Mouse (Mus musculus): ENCODE data around the gene Trpm8. TPM values are rescaled to one million over a fixed set of nuclear protein-coding genes. Genes with fewer than 3 reads are reported as not detected.
A peak's percentile ranks its signal among the peaks of the same experiment; 100 is the strongest.

The Trpm8 gene
- polyA plus RNA-seq, 1 experiment from 2014 or later: 0.04 TPM

GRCm38 (mm10) chr1:88309905-88310304 is 32.4 kb downstream of the Trpm8 start:
- no peak overlapping the region for H3K9ac ChIP-seq (ENCODE audit: low read length)
- H3K4me3 ChIP-seq (ENCODE audit: control insufficient read depth in 1 of 2, insufficient read depth in 1 of 2, low read depth in 1 of 2, low read length in 2 of 2): no peak overlapping the region
- no peaks in the 10 kb centered on the region for H3K4me1 ChIP-seq (ENCODE audit: control insufficient read depth in 2 of 2, insufficient read depth in 2 of 2, low read length in 2 of 2)
- peak; percentile 12; the same call in 1 of the 2 replicates for ATAC-seq (ENCODE audit: insufficient number of reproducible peaks, insufficient read depth, low FRiP score, low read depth)
- 40% methylated on average over 3 of the region's 3 CpGs for WGBS
- H3K4me2 ChIP-seq (ENCODE audit: low read length): no peak overlapping the region
- H3K27ac ChIP-seq (replicated peaks in 1 of 2; ENCODE audit: control insufficient read depth in 1 of 2, insufficient read depth in 1 of 2, low read depth in 2 of 2, low read length in 2 of 2): no peak overlapping the region
- peaks cover 49% of the 10 kb centered on the region for H3K9me3 ChIP-seq (ENCODE audit: control insufficient read depth, low read length)
- H3K36me3 ChIP-seq (ENCODE audit: control insufficient read depth, insufficient read depth, low read length): no peaks in the 10 kb centered on the region
- H3K27me3 ChIP-seq (ENCODE audit: control insufficient read depth, insufficient read depth, low read length): no peaks in the 10 kb centered on the region

- no peak overlapping the region for H3K27ac ChIP-seq (replicated peaks in 1 of 2; ENCODE audit: control insufficient read depth in 1 of 2, insufficient read depth in 1 of 2, low read depth in 2 of 2, low read length in 2 of 2)
- no peak overlapping the region for H3K4me2 ChIP-seq (ENCODE audit: low read length)
- H3K27me3 ChIP-seq (ENCODE audit: control insufficient read depth, insufficient read depth, low read length): no peaks in the 10 kb centered on the region
- no peak overlapping the region for H3K9ac ChIP-seq (ENCODE audit: low read length)
- WGBS: 55% methylated on average over 3 of the region's 3 CpGs
- H3K4me3 ChIP-seq (ENCODE audit: control insufficient read depth in 1 of 2, insufficient read depth in 1 of 2, low read depth in 1 of 2, low read length in 2 of 2): no peak overlapping the region
- no peak for ATAC-seq (ENCODE audit: insufficient number of reproducible peaks, insufficient read depth, low FRiP score, low read depth)
- peaks cover 45% of the 10 kb centered on the region for H3K9me3 ChIP-seq (ENCODE audit: control insufficient read depth, low read length)
- H3K36me3 ChIP-seq (ENCODE audit: control insufficient read depth, insufficient read depth, low read length): no peaks in the 10 kb centered on the region
- no peaks in the 10 kb centered on the region for H3K4me1 ChIP-seq (ENCODE audit: control insufficient read depth in 2 of 2, insufficient read depth in 2 of 2, low read length in 2 of 2)
These were observed 32.9 kb downstream of the Trpm8 start for GRCm38 (mm10) chr1:88310349-88310748.

- no peaks in the 10 kb centered on the region for H3K9me3 ChIP-seq (ENCODE audit: control insufficient read depth, low read length)
- H3K27me3 ChIP-seq (ENCODE audit: control insufficient read depth, insufficient read depth, low read length): no peaks in the 10 kb centered on the region
- no peak for ATAC-seq (ENCODE audit: insufficient number of reproducible peaks, insufficient read depth, low FRiP score, low read depth)
- H3K4me1 ChIP-seq (ENCODE audit: control insufficient read depth in 2 of 2, insufficient read depth in 2 of 2, low read length in 2 of 2): no peaks in the 10 kb centered on the region
- no peaks in the 10 kb centered on the region for H3K36me3 ChIP-seq (ENCODE audit: control insufficient read depth, insufficient read depth, low read length)
- no peak overlapping the region for H3K4me3 ChIP-seq (ENCODE audit: control insufficient read depth in 1 of 2, insufficient read depth in 1 of 2, low read depth in 1 of 2, low read length in 2 of 2)
- no peak overlapping the region for H3K9ac ChIP-seq (ENCODE audit: low read length)
- H3K4me2 ChIP-seq (ENCODE audit: low read length): no peak overlapping the region
- 87% methylated on average over 1 of the region's 1 CpGs for WGBS
- no peak overlapping the region for H3K27ac ChIP-seq (replicated peaks in 1 of 2; ENCODE audit: control insufficient read depth in 1 of 2, insufficient read depth in 1 of 2, low read depth in 2 of 2, low read length in 2 of 2)
These were observed 39.8 kb downstream of the Trpm8 start for GRCm38 (mm10) chr1:88317279-88317678.

- no peak for ATAC-seq (ENCODE audit: insufficient number of reproducible peaks, insufficient read depth, low FRiP score, low read depth)
- no peaks in the 10 kb centered on the region for H3K27me3 ChIP-seq (ENCODE audit: control insufficient read depth, insufficient read depth, low read length)
- H3K4me1 ChIP-seq (ENCODE audit: control insufficient read depth in 2 of 2, insufficient read depth in 2 of 2, low read length in 2 of 2): no peaks in the 10 kb centered on the region
- H3K4me2 ChIP-seq (ENCODE audit: low read length): no peak overlapping the region
- H3K9me3 ChIP-seq (ENCODE audit: control insufficient read depth, low read length): no peaks in the 10 kb centered on the region
- no peak overlapping the region for H3K4me3 ChIP-seq (ENCODE audit: control insufficient read depth in 1 of 2, insufficient read depth in 1 of 2, low read depth in 1 of 2, low read length in 2 of 2)
- H3K27ac ChIP-seq (replicated peaks in 1 of 2; ENCODE audit: control insufficient read depth in 1 of 2, insufficient read depth in 1 of 2, low read depth in 2 of 2, low read length in 2 of 2): no peak overlapping the region
- no peak overlapping the region for H3K9ac ChIP-seq (ENCODE audit: low read length)
- no peaks in the 10 kb centered on the region for H3K36me3 ChIP-seq (ENCODE audit: control insufficient read depth, insufficient read depth, low read length)
- 70% methylated on average over 6 of the region's 6 CpGs for WGBS
These were observed 41.1 kb downstream of the Trpm8 start for GRCm38 (mm10) chr1:88318531-88319060.

GRCm38 (mm10) chr1:88320821-88321395 is 43.4 kb downstream of the Trpm8 start:
- Histone ChIP-seq H3K27me3 (ENCODE audit: control insufficient read depth, insufficient read depth, low read length) (no peaks in the 10 kb centered on the region), H3K4me1 (ENCODE audit: control insufficient read depth in 2 of 2, insufficient read depth in 2 of 2, low read length in 2 of 2) (no peaks in the 10 kb centered on the region), H3K4me2 (ENCODE audit: low read length) (no peak overlapping the region), H3K36me3 (ENCODE audit: control insufficient read depth, insufficient read depth, low read length) (no peaks in the 10 kb centered on the region), H3K4me3 (ENCODE audit: control insufficient read depth in 1 of 2, insufficient read depth in 1 of 2, low read depth in 1 of 2, low read length in 2 of 2) (no peak overlapping the region), H3K27ac (replicated peaks in 1 of 2; ENCODE audit: control insufficient read depth in 1 of 2, insufficient read depth in 1 of 2, low read depth in 2 of 2, low read length in 2 of 2) (no peak overlapping the region), H3K9ac (ENCODE audit: low read length) (no peak overlapping the region), H3K9me3 (ENCODE audit: control insufficient read depth, low read length) (no peaks in the 10 kb centered on the region)
- no peak for ATAC-seq (ENCODE audit: insufficient number of reproducible peaks, insufficient read depth, low FRiP score, low read depth)
- WGBS: 65% methylated on average over 7 of the region's 7 CpGs

- Histone ChIP-seq H3K27ac (replicated peaks in 1 of 2; ENCODE audit: control insufficient read depth in 1 of 2, insufficient read depth in 1 of 2, low read depth in 2 of 2, low read length in 2 of 2) (no peak overlapping the region), H3K9ac (ENCODE audit: low read length) (no peak overlapping the region), H3K4me2 (ENCODE audit: low read length) (no peak overlapping the region), H3K36me3 (ENCODE audit: control insufficient read depth, insufficient read depth, low read length) (no peaks in the 10 kb centered on the region), H3K27me3 (ENCODE audit: control insufficient read depth, insufficient read depth, low read length) (no peaks in the 10 kb centered on the region), H3K9me3 (ENCODE audit: control insufficient read depth, low read length) (no peaks in the 10 kb centered on the region), H3K4me3 (ENCODE audit: control insufficient read depth in 1 of 2, insufficient read depth in 1 of 2, low read depth in 1 of 2, low read length in 2 of 2) (no peak overlapping the region), H3K4me1 (ENCODE audit: control insufficient read depth in 2 of 2, insufficient read depth in 2 of 2, low read length in 2 of 2) (no peaks in the 10 kb centered on the region)
- ATAC-seq (ENCODE audit: insufficient number of reproducible peaks, insufficient read depth, low FRiP score, low read depth): no peak
These were observed 44.7 kb downstream of the Trpm8 start for GRCm38 (mm10) chr1:88322146-88322545.

- Histone ChIP-seq H3K27me3 (ENCODE audit: control insufficient read depth, insufficient read depth, low read length) (no peaks in the 10 kb centered on the region), H3K36me3 (ENCODE audit: control insufficient read depth, insufficient read depth, low read length) (no peaks in the 10 kb centered on the region), H3K4me1 (ENCODE audit: control insufficient read depth in 2 of 2, insufficient read depth in 2 of 2, low read length in 2 of 2) (no peaks in the 10 kb centered on the region), H3K9me3 (ENCODE audit: control insufficient read depth, low read length) (no peaks in the 10 kb centered on the region), H3K9ac (ENCODE audit: low read length) (no peak overlapping the region), H3K27ac (replicated peaks in 1 of 2; ENCODE audit: control insufficient read depth in 1 of 2, insufficient read depth in 1 of 2, low read depth in 2 of 2, low read length in 2 of 2) (no peak overlapping the region), H3K4me2 (ENCODE audit: low read length) (no peak overlapping the region), H3K4me3 (ENCODE audit: control insufficient read depth in 1 of 2, insufficient read depth in 1 of 2, low read depth in 1 of 2, low read length in 2 of 2) (no peak overlapping the region)
- no peak for ATAC-seq (ENCODE audit: insufficient number of reproducible peaks, insufficient read depth, low FRiP score, low read depth)
- WGBS: 71% methylated on average over 3 of the region's 3 CpGs
These were observed 45.6 kb downstream of the Trpm8 start for GRCm38 (mm10) chr1:88323101-88323500.

- no peak overlapping the region for H3K27ac ChIP-seq (replicated peaks in 1 of 2; ENCODE audit: control insufficient read depth in 1 of 2, insufficient read depth in 1 of 2, low read depth in 2 of 2, low read length in 2 of 2)
- no peak overlapping the region for H3K9ac ChIP-seq (ENCODE audit: low read length)
- H3K36me3 ChIP-seq (ENCODE audit: control insufficient read depth, insufficient read depth, low read length): no peaks in the 10 kb centered on the region
- no peak overlapping the region for H3K4me2 ChIP-seq (ENCODE audit: low read length)
- no peaks in the 10 kb centered on the region for H3K9me3 ChIP-seq (ENCODE audit: control insufficient read depth, low read length)
- 79% methylated on average over 9 of the region's 9 CpGs for WGBS
- H3K4me1 ChIP-seq (ENCODE audit: control insufficient read depth in 2 of 2, insufficient read depth in 2 of 2, low read length in 2 of 2): no peaks in the 10 kb centered on the region; a peak in 1 of 4 replicates
- ATAC-seq (ENCODE audit: insufficient number of reproducible peaks, insufficient read depth, low FRiP score, low read depth): no peak
- H3K4me3 ChIP-seq (ENCODE audit: control insufficient read depth in 1 of 2, insufficient read depth in 1 of 2, low read depth in 1 of 2, low read length in 2 of 2): no peak overlapping the region
- no peaks in the 10 kb centered on the region for H3K27me3 ChIP-seq (ENCODE audit: control insufficient read depth, insufficient read depth, low read length)
These were observed 62.0 kb downstream of the Trpm8 start for GRCm38 (mm10) chr1:88339481-88339880.
